Mouse (Mus musculus): ENCODE results near the gene Jund.

Jund gene

GRCm38 (mm10) chr8:70730956-70731355 is 32.2 kb downstream of the Jund start:
- DNase-seq = no peak

- DNase-seq = no peak
These were observed 39.0 kb downstream of the Jund start for GRCm38 (mm10) chr8:70737705-70738104.

- no peak for DNase-seq
These were observed 39.5 kb downstream of the Jund start for GRCm38 (mm10) chr8:70738211-70738610.

GRCm38 (mm10) chr8:70741661-70742060 is 42.9 kb downstream of the Jund start:
- no peak for DNase-seq

- no peak for DNase-seq
These were observed 43.4 kb downstream of the Jund start for GRCm38 (mm10) chr8:70742176-70742575.

- DNase-seq = no peak
These were observed 44.4 kb downstream of the Jund start for GRCm38 (mm10) chr8:70742981-70743655.

- DNase-seq = peak; percentile 45
These were observed 45.2 kb downstream of the Jund start for GRCm38 (mm10) chr8:70743656-70744590.

GRCm38 (mm10) chr8:70744806-70745205 is 46.1 kb downstream of the Jund start:
- DNase-seq = no peak

- DNase-seq = no peak
These were observed 47.0 kb downstream of the Jund start for GRCm38 (mm10) chr8:70745691-70746220.

- DNase-seq = no peak
These were observed 47.9 kb downstream of the Jund start for GRCm38 (mm10) chr8:70746676-70747075.

GRCm38 (mm10) chr8:70747211-70747890 is 48.6 kb downstream of the Jund start:
- peak; percentile 8 for DNase-seq

GRCm38 (mm10) chr8:70748246-70749096 is 49.7 kb downstream of the Jund start:
- DNase-seq = no peak

- DNase-seq = peak; percentile 6
These were observed 50.4 kb downstream of the Jund start for GRCm38 (mm10) chr8:70749097-70749674.

Measured in layer of hippocampus, adult 9-11 months (tissue).